Mouse (Mus musculus) right cerebral cortex, postnatal 4 days (tissue): ENCODE measurements at regions not wholly inside any gene's neighbourhood (a gene's known extent, or its start where the extent isn't known, plus 50 kb on each side); places are given as distances from the start of the nearest gene placed in this dataset.
A peak's percentile ranks its signal among the peaks of the same experiment; 100 is the strongest.

Experiments
- DNase-seq: peaks from one replicate; pipeline ENCODE4 v3.0.0-alpha.2; 2022

- DNase-seq: no peak
Observed at GRCm38 (mm10) chr11:40624126-40624778, 70.8 kb downstream of the Mat2b start.

GRCm38 (mm10) chr11:40620036-40620435 is 75.0 kb downstream of the Mat2b start:
- no peak for DNase-seq

GRCm38 (mm10) chr11:40603008-40603407 is 92.0 kb downstream of the Mat2b start:
- DNase-seq: no peak

GRCm38 (mm10) chr11:40601572-40601909 is 93.5 kb downstream of the Mat2b start:
- no peak for DNase-seq

GRCm38 (mm10) chr11:40600773-40601571 is 94.0 kb downstream of the Mat2b start:
- DNase-seq: no peak

- DNase-seq: peak; percentile 13
Observed at GRCm38 (mm10) chr11:40599956-40600772, 94.8 kb downstream of the Mat2b start.

GRCm38 (mm10) chr11:40596347-40596746 is 98.7 kb downstream of the Mat2b start:
- no peak for DNase-seq

GRCm38 (mm10) chr11:40592056-40592455 is 102.9 kb downstream of the Mat2b start:
- DNase-seq: peak; percentile 9

- no peak for DNase-seq
Observed at GRCm38 (mm10) chr11:40573758-40574139, 121.3 kb downstream of the Mat2b start.

- no peak for DNase-seq
Observed at GRCm38 (mm10) chr11:40572953-40573757, 121.8 kb downstream of the Mat2b start.

GRCm38 (mm10) chr11:40562866-40563265 is 132.1 kb downstream of the Mat2b start:
- DNase-seq: no peak

GRCm38 (mm10) chr11:40561983-40562382 is 133.0 kb downstream of the Mat2b start:
- DNase-seq: no peak

GRCm38 (mm10) chr11:40561400-40561799 is 133.6 kb downstream of the Mat2b start:
- DNase-seq: no peak

- no peak for DNase-seq
Observed at GRCm38 (mm10) chr11:40558486-40558885, 136.5 kb downstream of the Mat2b start.

GRCm38 (mm10) chr11:40554867-40555794 is 139.9 kb downstream of the Mat2b start:
- no peak for DNase-seq

GRCm38 (mm10) chr11:40552054-40552453 is 142.9 kb downstream of the Mat2b start:
- DNase-seq: no peak

GRCm38 (mm10) chr11:40546596-40546995 is 148.4 kb downstream of the Mat2b start:
- DNase-seq: no peak

GRCm38 (mm10) chr11:40545537-40545936 is 149.5 kb downstream of the Mat2b start:
- DNase-seq: no peak

- DNase-seq: no peak
Observed at GRCm38 (mm10) chr11:40540229-40540628, 154.8 kb downstream of the Mat2b start.

GRCm38 (mm10) chr11:40539776-40540175 is 155.2 kb downstream of the Mat2b start:
- DNase-seq: no peak

- DNase-seq: no peak
Observed at GRCm38 (mm10) chr11:40536236-40536765, 158.7 kb downstream of the Mat2b start.
